Mouse (Mus musculus) bone marrow macrophage, adult 2 months (primary cell): ENCODE measurements around the gene Exd2.

ENCODE experiments used
- CTCF ChIP-seq: IDR thresholded peaks from 2 replicates; pipeline ENCODE4 v1.5.1; 2012; ENCODE audit warnings: low read depth, mild to moderate bottlenecking, low read length, moderate library complexity
- POLR2A ChIP-seq: IDR thresholded peaks from 2 replicates; pipeline ENCODE4 v1.6.1; 2012; ENCODE audit warnings: mild to moderate bottlenecking, low read depth, low read length, borderline replicate concordance

GRCm38 (mm10) chr12:80533876-80534275, 71.0 kb downstream of the Exd2 start:
- TF ChIP-seq POLR2A, result no peak
- TF ChIP-seq CTCF, result no peak
